Mouse (Mus musculus) liver, embryonic 16.5 days (tissue): ENCODE measurements around the gene G430095P16Rik. TPM values are rescaled to one million over a fixed set of nuclear protein-coding genes. Genes with fewer than 3 reads are reported as not detected.

Experiments
- ATAC-seq: fragments of 200-750 bp; cut with Nextera tagmentation; 2 replicates; pipeline ENCODE4 v1.8.0; 2017; ENCODE audit warnings: low read depth, mild to moderate bottlenecking, moderate number of reproducible peaks, moderate library complexity
- H3K27ac ChIP-seq: fragments of 300-500 bp; sonication (generic); 2 replicates; pipeline ENCODE4 v1.5.1; 2014; ENCODE audit warnings: mild to moderate bottlenecking, low read length
- H3K27me3 ChIP-seq: fragments of 300-500 bp; sonication (generic); 2 replicates; pipeline ENCODE4 v1.6.1; 2014; ENCODE audit warnings: low read depth, low read length, mixed read lengths; ENCODE audit not compliant: control insufficient read depth, insufficient read depth
- H3K36me3 ChIP-seq: fragments of 300-500 bp; sonication (generic); 2 replicates; pipeline ENCODE4 v1.6.1; 2014; ENCODE audit warnings: mild to moderate bottlenecking; ENCODE audit not compliant: control insufficient read depth, insufficient read depth
- H3K4me1 ChIP-seq: fragments of 300-500 bp; sonication (generic); 2 replicates; pipeline ENCODE4 v1.6.1; 2014; ENCODE audit warnings: low read depth, low read length, mixed read lengths; ENCODE audit not compliant: control insufficient read depth
- H3K4me2 ChIP-seq: fragments of 300-500 bp; sonication (generic); 2 replicates; pipeline ENCODE4 v1.6.1; 2014; ENCODE audit warnings: low read depth, low read length, mixed read lengths
- H3K4me3 ChIP-seq: fragments of 300-500 bp; sonication (generic); 2 replicates; pipeline ENCODE4 v1.5.1; 2014; ENCODE audit warnings: low read depth, mild to moderate bottlenecking, low read length
- H3K9ac ChIP-seq: fragments of 300-500 bp; sonication (generic); 2 replicates; pipeline ENCODE4 v1.6.1; 2014; ENCODE audit warnings: low read depth, low read length
- H3K9me3 ChIP-seq: fragments of 300-500 bp; sonication (generic); replicated peaks from 2 replicates; pipeline ENCODE4 v1.6.1; 2016; ENCODE audit warnings: low read length; ENCODE audit not compliant: control insufficient read depth
- WGBS: fragments of 180-500 bp; shearing (Covaris S2); extraction: QIAGEN DNeasy Blood & Tissue Kit; methylation state at CpG from one replicate; pipeline ENCODE4 v1.1.7; 2014; ENCODE audit not compliant: insufficient replicate concordance; 5-methylcytosine and 5-hydroxymethylcytosine counted together
- polyA plus RNA-seq: library from polyadenylated mRNA; unstranded; fragments of >200 nt; fragmentation: Nextera tagmentation; extraction: Ambion mirVana; gene quantifications from 2 replicates; pipeline ENCODE4 v1.2.1, GENCODE M21; 2015

The G430095P16Rik gene
- polyA plus RNA-seq, 1 experiment from 2014 or later: 7.0 TPM

DNA sequence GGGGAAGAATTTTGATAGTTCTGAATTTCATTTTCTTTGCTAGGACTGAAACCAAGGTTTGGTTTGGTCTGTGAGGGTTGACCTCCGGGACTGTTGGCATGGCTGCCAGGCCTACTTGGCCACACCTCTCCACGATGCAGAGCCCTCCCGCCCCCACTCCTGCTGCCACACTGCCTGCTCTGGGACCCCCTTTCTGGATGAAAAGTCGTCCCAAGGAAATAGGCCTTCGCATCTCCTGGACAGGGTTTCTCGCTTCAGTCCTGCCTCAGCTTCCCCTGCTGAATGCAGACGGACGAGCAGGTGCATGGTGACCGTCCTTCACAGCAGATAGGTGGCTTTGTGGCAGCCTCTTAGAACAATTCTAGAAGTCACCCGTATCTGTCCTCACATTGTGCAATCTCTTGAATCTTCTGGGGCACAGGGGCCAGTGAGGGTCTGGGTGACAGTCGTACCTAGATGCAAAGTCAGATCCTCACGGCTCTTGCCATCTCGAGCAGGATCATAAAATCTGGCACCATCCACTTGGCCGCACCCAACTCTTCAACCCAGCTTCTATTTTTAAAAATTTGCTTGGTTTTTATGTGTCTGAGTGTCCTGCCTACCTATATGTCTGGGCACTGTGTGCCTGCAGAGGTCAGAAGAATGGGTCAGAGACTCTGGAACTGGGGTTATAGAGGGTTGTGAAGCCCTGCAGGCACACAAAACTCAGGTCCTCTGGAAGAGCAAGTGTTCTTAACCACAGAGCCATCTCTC is 45.7 kb downstream of the G430095P16Rik start:
- Histone ChIP-seq H3K9me3 (no peaks in the 10 kb centered on the region), H3K27me3 (peaks cover 24% of the 10 kb centered on the region), H3K4me2 (no peak overlapping the region), H3K27ac (no peak overlapping the region), H3K4me3 (no peak overlapping the region), H3K36me3 (no peaks in the 10 kb centered on the region), H3K9ac (no peak overlapping the region), H3K4me1 (peaks cover 2% of the 10 kb centered on the region; the same call in 1 of the 2 replicates)
- ATAC-seq: no peak
- WGBS: 75% methylated on average over 14 of the region's 14 CpGs

DNA sequence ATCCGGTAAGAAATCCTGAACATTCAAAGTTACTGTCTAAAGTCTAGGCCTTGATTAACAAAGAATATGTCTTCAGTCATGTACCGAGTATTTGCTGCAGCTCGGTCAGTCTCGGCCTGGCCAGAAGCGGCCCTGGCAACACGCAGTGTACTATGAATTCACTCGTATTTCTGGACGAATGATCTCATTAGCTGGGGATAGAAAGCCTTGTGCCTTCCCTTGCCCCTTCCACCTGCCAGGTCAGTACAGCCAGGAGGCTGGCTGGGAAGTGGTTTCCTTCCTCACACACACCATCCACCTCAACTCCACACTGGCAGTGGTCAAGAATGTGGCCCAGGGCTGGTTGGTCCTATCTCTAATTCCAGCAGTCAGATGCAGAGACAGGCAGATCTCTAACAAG is 46.5 kb downstream of the G430095P16Rik start:
- no peak for ATAC-seq
- WGBS: 83% methylated on average over 8 of the region's 8 CpGs
- Histone ChIP-seq H3K4me3 (no peak overlapping the region), H3K27me3 (peaks cover 32% of the 10 kb centered on the region), H3K27ac (no peak overlapping the region), H3K4me1 (peaks cover 2% of the 10 kb centered on the region; the same call in 1 of the 2 replicates), H3K9me3 (no peaks in the 10 kb centered on the region), H3K9ac (no peak overlapping the region), H3K4me2 (no peak overlapping the region), H3K36me3 (no peaks in the 10 kb centered on the region)

DNA sequence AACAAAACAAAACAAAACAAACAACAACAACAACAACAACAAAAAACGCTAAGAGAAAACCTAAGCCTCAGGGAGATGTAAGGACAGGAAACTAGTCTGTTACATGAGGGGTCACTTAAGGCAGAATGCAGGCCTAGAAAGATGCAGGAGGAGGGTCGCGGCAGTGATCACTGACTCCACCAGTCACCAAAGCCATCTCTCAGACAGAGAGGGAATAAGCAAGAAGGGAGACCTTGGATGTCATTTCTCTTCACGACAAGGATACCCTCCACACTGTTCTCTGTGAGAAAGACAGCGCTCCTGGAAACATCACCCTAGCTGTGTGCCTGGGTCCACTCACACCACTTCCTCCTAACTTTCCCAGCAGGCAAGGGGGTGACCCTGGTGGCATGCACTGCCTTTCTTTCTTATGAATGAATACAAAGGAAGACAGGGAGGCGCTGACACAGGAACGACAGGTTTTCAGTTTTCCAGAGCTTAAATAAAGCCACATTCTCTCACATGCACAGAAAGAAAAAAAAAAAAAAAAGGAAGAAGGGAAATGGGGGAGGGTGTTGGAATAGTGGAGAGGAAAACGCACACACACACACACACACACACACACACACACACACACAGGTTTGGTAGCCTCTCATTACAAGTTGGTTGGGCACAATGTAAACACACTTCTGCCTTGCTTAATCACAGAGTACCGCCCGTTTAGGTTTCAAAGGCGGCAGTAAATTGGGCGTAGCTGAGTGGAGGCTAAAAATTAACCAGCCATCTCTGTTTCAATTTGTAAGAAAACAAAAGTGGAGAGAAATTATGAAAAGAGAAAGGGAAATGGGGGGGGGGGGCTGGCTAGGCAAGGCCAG is 47.5 kb downstream of the G430095P16Rik start:
- H3K27me3 ChIP-seq: peaks cover 42% of the 10 kb centered on the region
- H3K36me3 ChIP-seq: no peaks in the 10 kb centered on the region
- ATAC-seq: no peak
- H3K4me2 ChIP-seq: no peak overlapping the region
- H3K9me3 ChIP-seq: no peaks in the 10 kb centered on the region
- H3K27ac ChIP-seq: no peak overlapping the region
- WGBS: 52% methylated on average over 12 of the region's 12 CpGs
- H3K4me3 ChIP-seq: no peak overlapping the region
- peaks cover 2% of the 10 kb centered on the region; the same call in 1 of the 2 replicates for H3K4me1 ChIP-seq
- H3K9ac ChIP-seq: no peak overlapping the region

DNA sequence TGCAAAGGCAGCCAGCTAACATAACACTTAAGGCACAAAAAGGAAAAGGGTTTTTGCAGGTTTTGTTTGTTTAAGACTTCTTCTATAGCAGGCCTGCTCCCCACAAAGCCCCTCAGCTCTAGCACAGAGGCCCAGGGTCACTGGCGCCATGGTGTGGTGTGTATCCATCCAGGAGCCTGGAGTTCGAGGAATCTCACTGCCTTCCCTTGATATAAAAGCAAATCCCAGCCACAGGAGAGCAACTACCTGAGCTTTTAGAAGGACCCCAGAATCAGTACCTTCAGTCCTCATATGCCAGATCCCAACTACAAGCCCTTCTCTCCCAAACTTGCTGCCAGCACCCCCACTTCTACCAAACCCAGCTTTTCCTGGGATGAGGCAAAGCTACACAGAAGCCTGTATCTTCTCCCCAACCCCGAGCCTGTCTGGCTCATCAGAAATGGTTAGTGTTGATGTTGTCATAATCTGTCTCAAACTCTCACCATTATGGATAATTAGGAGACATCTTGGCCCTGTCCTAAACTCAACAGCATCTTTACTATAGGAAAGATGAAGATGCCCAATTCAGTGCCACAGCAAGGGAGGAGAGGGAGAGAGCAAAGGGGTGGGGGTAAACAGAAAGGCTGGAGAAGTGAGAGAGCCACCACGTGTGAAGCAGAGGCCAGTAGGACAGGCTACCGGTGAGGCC is 48.3 kb downstream of the G430095P16Rik start:
- H3K36me3 ChIP-seq: no peaks in the 10 kb centered on the region
- ATAC-seq: no peak
- no peak overlapping the region for H3K4me3 ChIP-seq
- peaks cover 2% of the 10 kb centered on the region; the same call in 1 of the 2 replicates for H3K4me1 ChIP-seq
- no peaks in the 10 kb centered on the region for H3K9me3 ChIP-seq
- H3K4me2 ChIP-seq: no peak overlapping the region
- no peak overlapping the region for H3K27ac ChIP-seq
- 47% methylated on average over 5 of the region's 5 CpGs for WGBS
- H3K9ac ChIP-seq: no peak overlapping the region
- H3K27me3 ChIP-seq: peaks cover 50% of the 10 kb centered on the region

DNA sequence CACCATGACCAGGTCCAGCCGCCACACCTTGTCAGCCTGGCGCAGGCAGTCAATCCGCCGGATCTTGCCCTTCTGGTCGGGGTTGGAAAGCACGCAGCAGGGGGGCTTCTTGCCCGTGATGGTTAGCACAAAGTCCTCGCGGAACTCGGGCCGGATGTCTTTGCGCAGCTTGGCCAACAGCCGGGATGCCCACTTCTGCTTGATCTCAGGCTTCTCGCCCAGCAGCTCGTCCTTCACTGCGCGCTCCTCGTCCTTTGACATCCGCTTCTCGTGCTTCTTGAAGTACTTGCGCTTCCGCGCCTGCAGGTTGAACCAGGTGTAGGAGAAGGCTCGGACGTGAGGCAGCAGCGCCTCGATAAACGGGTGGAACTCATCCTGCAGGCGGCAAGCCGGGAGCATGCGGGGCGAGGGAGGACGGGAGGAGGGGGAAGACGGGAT is 49.2 kb downstream of the G430095P16Rik start:
- no peak for ATAC-seq
- Histone ChIP-seq H3K9me3 (no peaks in the 10 kb centered on the region), H3K9ac (no peak overlapping the region), H3K4me1 (peaks cover 2% of the 10 kb centered on the region; the same call in 1 of the 2 replicates), H3K4me2 (no peak overlapping the region), H3K4me3 (no peak overlapping the region), H3K36me3 (no peaks in the 10 kb centered on the region), H3K27ac (no peak overlapping the region), H3K27me3 (peaks cover 58% of the 10 kb centered on the region)
- WGBS: 19% methylated on average over 34 of the region's 34 CpGs

DNA sequence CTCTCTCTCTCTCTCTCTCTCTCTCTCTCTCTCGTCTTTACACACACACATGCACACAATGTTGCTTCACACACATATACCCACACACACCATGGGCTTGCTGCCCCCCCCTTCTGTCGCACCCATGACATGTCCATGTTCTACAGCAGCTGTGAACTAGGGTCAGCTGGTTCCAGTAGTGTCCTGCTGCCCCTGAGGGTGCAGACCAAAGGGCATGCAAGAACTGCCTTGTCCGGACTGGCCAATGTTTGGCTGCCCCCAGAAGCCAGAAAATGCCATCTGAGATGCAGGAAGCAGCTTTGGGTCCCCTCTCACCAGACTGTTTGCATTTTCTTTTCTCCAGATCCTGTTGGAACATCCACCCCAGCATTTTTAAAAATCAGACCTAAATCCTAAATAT is 49.8 kb downstream of the G430095P16Rik start:
- H3K4me3 ChIP-seq: no peak overlapping the region
- WGBS: 18% methylated on average over 3 of the region's 3 CpGs
- H3K27me3 ChIP-seq: peaks cover 65% of the 10 kb centered on the region
- H3K36me3 ChIP-seq: no peaks in the 10 kb centered on the region
- no peak for ATAC-seq
- no peaks in the 10 kb centered on the region for H3K9me3 ChIP-seq
- peaks cover 2% of the 10 kb centered on the region; the same call in 1 of the 2 replicates for H3K4me1 ChIP-seq
- no peak overlapping the region for H3K4me2 ChIP-seq
- H3K9ac ChIP-seq: no peak overlapping the region
- H3K27ac ChIP-seq: no peak overlapping the region

DNA sequence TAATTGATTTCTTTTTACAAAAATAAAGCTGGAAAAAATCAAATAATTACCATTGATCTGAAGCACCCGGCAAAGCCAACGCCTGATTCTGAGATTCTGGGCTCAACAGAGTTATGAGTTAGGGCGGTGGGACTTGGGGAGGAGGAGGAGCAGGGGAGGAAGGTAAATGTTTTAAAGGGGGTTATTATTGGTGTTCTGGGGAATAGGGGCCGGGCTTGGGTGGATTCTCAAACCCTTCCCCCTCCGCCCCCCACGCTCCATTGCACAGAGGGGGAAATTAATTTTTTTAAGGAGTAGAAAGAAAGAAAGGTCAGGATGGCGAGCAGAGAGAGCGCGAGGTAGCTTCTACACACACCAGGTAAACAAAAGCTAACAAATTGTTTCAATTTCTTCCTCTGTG is 50.5 kb downstream of the G430095P16Rik start:
- Histone ChIP-seq H3K27me3 (peaks cover 71% of the 10 kb centered on the region), H3K9ac (no peak overlapping the region), H3K27ac (no peak overlapping the region), H3K4me3 (no peak overlapping the region), H3K4me2 (peak overlapping the region; percentile 16; the same call in 1 of the 2 replicates), H3K36me3 (no peaks in the 10 kb centered on the region), H3K9me3 (no peaks in the 10 kb centered on the region), H3K4me1 (peaks cover 2% of the 10 kb centered on the region; the same call in 1 of the 2 replicates)
- WGBS: 17% methylated on average over 9 of the region's 9 CpGs
- ATAC-seq: no peak

DNA sequence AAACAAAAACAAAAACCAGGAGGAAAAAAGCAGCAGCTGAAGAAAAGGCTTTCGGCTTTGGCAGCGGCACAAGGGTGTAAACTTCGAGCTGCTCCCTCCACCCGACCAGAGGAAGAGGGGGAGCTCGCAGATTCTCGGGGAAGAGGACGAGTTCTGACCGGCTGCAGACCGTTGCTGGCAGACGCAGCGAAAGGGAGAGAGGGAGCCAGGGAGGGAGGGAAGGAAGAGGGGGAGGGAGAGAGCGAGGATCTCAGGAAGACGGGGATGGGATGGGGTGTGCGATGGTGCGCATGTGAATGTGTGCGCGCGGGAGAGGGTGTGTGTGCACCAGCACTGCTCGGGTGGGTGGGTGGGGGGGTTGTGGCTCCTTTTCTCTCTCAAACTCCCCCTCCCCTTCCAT is 51.0 kb downstream of the G430095P16Rik start:
- Histone ChIP-seq H3K27ac (no peak overlapping the region), H3K4me3 (no peak overlapping the region), H3K27me3 (peaks cover 76% of the 10 kb centered on the region), H3K36me3 (no peaks in the 10 kb centered on the region), H3K9ac (no peak overlapping the region), H3K9me3 (no peaks in the 10 kb centered on the region), H3K4me1 (peaks cover 2% of the 10 kb centered on the region; the same call in 1 of the 2 replicates), H3K4me2 (peak overlapping the region; percentile 16)
- ATAC-seq: no peak
- 3% methylated on average over 19 of the region's 19 CpGs for WGBS
